Mouse (Mus musculus) left cerebral cortex, adult 2 months (tissue): Measurements from ENCODE around the gene Cds1. TPM values are rescaled to one million over a fixed set of nuclear protein-coding genes. Genes with fewer than 3 reads are reported as not detected.

Experiments used
- DNase-seq, 2 experiments: peaks; one replicate each; pipeline ENCODE4 v3.0.0; 2021 to 2022; ENCODE audit warnings: low spot score in 2 of 2, mixed read lengths in 1 of 2; ENCODE audit errors: extremely low spot score in 1 of 2
- H3K27ac ChIP-seq: fragments of 200-600 bp; 2 replicates; pipeline ENCODE4 v1.8.1; 2022
- H3K4me3 ChIP-seq: fragments of 200-600 bp; 2 replicates; pipeline ENCODE4 v1.8.1; 2022
- CTCF ChIP-seq: fragments of 200-600 bp; IDR thresholded peaks from 2 replicates; pipeline ENCODE4 v1.8.1; 2022; ENCODE audit warnings: antibody characterized with exemption, mild to moderate bottlenecking, moderate library complexity
- intact Hi-C: fragments of 180-260 bp; cut with DNase I; formaldehyde crosslinking; loops from one replicate; pipeline ENCODE4 v1.15.1; 2025
- total RNA-seq, 2 experiments: library from RNA; stranded (reverse); gene quantifications; 2 replicates each; pipeline ENCODE4 v1.2.3; 2021

The Cds1 gene
- total RNA-seq, 2 experiments from 2014 or later: 93.3 to 95.7 TPM

GRCm38 (mm10) chr5:101819216-101819615 is 54.3 kb downstream of the Cds1 start:
- Histone ChIP-seq H3K4me3 (no peak overlapping the region), H3K27ac (no peak overlapping the region)
- intact Hi-C loops: no loop called here
- no peak for TF ChIP-seq CTCF
- DNase-seq: no peak

DNA sequence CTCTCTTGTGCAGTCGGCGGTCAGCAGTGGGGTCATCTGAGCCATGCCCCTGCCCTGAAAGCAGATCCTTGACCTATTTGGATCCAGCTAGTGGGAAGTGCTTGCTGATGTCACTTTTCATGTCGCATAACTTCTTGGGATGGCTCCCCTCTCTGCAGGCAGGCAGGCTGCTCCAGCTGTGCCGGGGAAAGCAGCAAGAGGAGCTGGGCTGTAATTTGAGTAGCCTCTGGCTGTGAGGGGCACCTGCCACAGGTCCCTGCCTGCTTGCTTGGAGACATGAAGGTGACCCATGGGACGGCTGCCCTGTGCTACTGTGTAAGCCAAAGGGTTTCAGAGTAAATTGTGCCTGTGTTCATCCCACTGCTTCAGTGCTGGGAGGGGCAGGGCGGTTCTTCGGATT is 54.9 kb downstream of the Cds1 start:
- TF ChIP-seq CTCF: no peak
- no peak overlapping the region for H3K4me3 ChIP-seq
- DNase-seq: no peak
- no peak overlapping the region for H3K27ac ChIP-seq
- intact Hi-C loops: no loop called here

DNA sequence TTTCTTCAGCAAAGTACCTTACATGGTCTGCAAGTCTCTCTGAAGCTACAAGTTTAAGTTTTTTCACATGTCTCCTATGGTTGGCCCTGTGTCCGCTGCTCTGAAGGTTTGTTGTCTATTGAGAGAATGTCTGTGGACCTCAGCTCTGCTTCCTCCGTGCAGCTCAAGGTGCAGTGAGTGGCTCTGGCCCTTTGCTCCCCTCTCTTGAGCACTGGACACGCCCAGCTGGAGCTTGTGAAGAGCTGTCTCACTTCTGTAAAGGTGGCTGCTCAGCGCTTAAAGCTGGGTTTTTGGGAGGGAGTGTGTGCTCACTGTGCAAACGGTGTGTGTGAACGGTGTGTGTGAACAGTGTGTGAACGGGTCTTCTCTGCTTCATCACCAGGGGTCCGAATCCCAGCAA is 56.1 kb downstream of the Cds1 start:
- intact Hi-C loops: no loop called here
- no peak overlapping the region for H3K4me3 ChIP-seq
- H3K27ac ChIP-seq: no peak overlapping the region
- TF ChIP-seq CTCF: no peak
- no peak for DNase-seq

GRCm38 (mm10) chr5:101821491-101822310 is 56.8 kb downstream of the Cds1 start:
- intact Hi-C loops: no loop called here
- no peak for DNase-seq
- H3K4me3 ChIP-seq: no peak overlapping the region
- H3K27ac ChIP-seq: no peak overlapping the region
- TF ChIP-seq CTCF: no peak

- no peak for DNase-seq
- intact Hi-C loops: no loop called here
- TF ChIP-seq CTCF: no peak
- H3K27ac ChIP-seq: no peak overlapping the region
- H3K4me3 ChIP-seq: no peak overlapping the region
These were observed 57.4 kb downstream of the Cds1 start for GRCm38 (mm10) chr5:101822311-101822670.

DNA sequence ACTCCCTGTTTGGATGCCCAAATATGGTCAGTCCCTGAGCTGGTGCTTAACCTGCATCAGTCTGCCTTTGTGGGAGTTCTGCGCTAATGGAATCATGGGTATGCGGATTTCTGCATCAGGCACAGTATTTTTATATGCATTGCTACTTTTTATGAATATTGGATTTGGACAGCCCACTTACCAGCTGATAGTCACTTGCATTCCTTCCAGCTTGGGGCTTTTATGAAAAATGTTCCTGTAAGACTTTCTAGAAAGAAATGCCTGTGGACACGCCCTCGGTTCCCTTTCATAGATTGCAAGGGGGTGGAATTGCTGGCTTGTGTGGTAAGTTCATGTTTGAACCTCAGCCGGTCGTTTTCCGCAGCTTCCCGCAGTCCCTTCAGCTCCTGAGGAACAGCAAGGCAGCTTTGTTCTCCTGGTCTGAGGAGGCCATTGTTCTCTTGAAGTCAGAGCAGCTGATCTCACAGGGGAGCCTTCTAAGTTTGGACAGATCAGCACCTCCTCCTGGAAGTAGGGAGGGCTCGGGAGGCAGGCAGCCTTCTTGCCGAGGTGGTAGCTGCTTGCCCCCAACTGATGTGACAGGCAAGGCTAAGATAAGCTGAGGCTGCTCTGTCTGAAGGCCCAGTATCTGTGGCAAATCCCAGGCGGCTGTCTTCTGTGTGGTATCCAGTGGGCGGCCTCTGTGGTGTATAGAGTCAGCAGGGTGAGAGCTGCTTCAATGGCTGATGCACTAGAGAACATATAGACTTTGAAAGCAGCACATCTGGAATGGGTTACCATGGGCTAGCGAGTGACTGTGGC is 60.4 kb downstream of the Cds1 start:
- no peak for DNase-seq
- peak overlapping the region; percentile 71 for H3K27ac ChIP-seq
- TF ChIP-seq CTCF: no peak
- H3K4me3 ChIP-seq: no peak overlapping the region
- intact Hi-C loops: no loop called here

- H3K27ac ChIP-seq: no peak overlapping the region
- DNase-seq: peak; percentile 26 to 34
- intact Hi-C loops: no loop called here
- H3K4me3 ChIP-seq: no peak overlapping the region
- no peak for TF ChIP-seq CTCF
These were observed 61.6 kb downstream of the Cds1 start for GRCm38 (mm10) chr5:101826531-101826970.

DNA sequence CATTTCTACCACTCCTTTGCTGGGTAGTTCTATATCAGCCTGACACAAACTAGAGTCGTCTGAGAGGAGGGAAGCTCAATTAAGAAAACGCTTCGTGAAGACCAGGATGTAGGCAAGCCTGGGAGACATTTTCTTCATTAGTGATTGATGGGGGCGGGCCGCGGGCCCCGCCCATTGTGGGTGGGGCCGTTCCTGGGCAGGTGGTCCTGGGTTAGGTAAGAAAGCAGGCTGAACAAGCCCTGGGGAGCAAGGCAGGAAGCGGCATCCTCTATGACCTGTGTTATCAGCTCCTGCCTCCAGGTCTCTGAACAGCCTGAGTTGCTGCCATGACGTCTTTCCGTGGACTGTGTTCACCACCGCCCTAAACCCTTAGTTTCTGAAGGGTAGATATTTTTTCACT is 62.5 kb downstream of the Cds1 start:
- H3K4me3 ChIP-seq: no peak overlapping the region
- no peak for TF ChIP-seq CTCF
- DNase-seq: no peak
- H3K27ac ChIP-seq: no peak overlapping the region
- intact Hi-C loops: no loop called here

DNA sequence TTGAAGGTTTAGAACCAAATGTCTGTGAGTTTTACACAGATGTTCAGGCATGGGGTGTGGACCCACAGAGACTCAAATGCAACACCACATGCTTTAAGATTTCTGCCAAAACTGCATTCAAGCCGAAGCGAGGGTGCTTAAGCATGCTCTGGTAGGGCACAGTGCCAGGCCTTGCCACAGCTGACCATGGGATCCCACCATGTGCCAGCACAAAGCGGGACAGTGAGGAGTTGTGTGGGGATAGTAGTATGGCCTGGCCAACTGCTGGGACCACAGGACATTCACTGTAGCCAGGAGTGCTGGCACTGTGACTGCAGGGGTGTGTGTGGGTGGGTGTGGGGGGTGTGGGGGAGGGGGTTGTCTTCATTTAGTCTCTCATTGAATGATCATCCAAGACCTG is 64.0 kb downstream of the Cds1 start:
- Histone ChIP-seq H3K27ac (no peak overlapping the region), H3K4me3 (no peak overlapping the region)
- intact Hi-C loops: no loop called here
- DNase-seq: no peak
- no peak for TF ChIP-seq CTCF

DNA sequence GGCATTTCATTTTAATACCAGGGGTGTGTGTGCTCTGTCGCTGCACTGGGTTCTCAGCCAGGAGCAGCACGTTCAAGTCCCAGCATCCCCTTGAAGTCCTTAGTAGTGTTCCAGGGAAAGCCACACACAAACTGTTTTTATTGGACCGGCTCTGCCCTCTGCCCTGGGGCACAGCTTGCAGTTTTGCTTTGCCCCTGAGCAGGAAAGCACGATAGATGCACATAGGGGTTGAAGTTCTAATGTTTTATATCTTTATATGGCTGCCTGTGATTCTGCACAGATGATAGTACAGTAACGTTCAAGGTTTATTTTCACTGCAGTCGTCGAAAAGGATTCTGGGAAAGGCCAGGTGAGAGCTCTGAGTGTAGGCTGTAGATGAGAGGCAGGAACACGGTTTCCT is 65.2 kb downstream of the Cds1 start:
- Histone ChIP-seq H3K27ac (no peak overlapping the region), H3K4me3 (no peak overlapping the region)
- intact Hi-C loops: no loop called here
- DNase-seq: no peak
- no peak for TF ChIP-seq CTCF

- Histone ChIP-seq H3K27ac (no peak overlapping the region), H3K4me3 (no peak overlapping the region)
- DNase-seq: no peak
- intact Hi-C loops: no loop called here
- no peak for TF ChIP-seq CTCF
These were observed 67.1 kb downstream of the Cds1 start for GRCm38 (mm10) chr5:101832042-101832441.

DNA sequence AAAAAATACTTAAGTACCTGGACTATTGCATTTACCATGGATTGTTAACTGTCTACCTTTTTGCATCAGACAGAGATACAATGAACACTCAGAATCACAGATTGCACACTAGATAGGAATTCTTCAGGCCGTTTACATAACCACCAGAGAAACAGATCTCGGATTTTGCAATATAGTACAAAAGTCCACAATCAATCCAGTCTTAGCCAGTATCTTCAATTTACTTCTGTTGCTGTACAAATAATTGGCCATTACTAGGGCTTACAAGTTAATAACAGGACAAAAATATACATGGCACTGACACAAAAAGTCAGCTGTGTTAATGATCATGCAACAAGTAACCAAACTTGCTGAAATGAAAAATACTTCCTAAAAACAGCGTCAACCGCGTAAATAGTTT is 68.1 kb downstream of the Cds1 start:
- intact Hi-C loops: no loop called here
- TF ChIP-seq CTCF: no peak
- Histone ChIP-seq H3K4me3 (no peak overlapping the region), H3K27ac (no peak overlapping the region)
- no peak for DNase-seq

GRCm38 (mm10) chr5:101833875-101834274 is 68.9 kb downstream of the Cds1 start:
- intact Hi-C loops: no loop called here
- TF ChIP-seq CTCF: peak; percentile 31

More at GRCm38 (mm10) chr5:101833875-101834274, 68.9 kb downstream of the Cds1 start:
- Histone ChIP-seq H3K4me3 (no peak overlapping the region), H3K27ac (no peak overlapping the region)
- no peak for DNase-seq
